Mouse (Mus musculus) brain, adult 2 months (tissue): ENCODE measurements around the gene Hist1h2af.
"Not testable (repeated sequence)": the region's sequence is repeated elsewhere in the genome, so short reads cannot be mapped to it uniquely, and the experiment has no call there.

Experiments used
- DNase-seq: peaks from one replicate; pipeline ENCODE4 v3.0.0; 2011; ENCODE audit warnings: low read depth, low spot score

The Hist1h2af gene

DNA sequence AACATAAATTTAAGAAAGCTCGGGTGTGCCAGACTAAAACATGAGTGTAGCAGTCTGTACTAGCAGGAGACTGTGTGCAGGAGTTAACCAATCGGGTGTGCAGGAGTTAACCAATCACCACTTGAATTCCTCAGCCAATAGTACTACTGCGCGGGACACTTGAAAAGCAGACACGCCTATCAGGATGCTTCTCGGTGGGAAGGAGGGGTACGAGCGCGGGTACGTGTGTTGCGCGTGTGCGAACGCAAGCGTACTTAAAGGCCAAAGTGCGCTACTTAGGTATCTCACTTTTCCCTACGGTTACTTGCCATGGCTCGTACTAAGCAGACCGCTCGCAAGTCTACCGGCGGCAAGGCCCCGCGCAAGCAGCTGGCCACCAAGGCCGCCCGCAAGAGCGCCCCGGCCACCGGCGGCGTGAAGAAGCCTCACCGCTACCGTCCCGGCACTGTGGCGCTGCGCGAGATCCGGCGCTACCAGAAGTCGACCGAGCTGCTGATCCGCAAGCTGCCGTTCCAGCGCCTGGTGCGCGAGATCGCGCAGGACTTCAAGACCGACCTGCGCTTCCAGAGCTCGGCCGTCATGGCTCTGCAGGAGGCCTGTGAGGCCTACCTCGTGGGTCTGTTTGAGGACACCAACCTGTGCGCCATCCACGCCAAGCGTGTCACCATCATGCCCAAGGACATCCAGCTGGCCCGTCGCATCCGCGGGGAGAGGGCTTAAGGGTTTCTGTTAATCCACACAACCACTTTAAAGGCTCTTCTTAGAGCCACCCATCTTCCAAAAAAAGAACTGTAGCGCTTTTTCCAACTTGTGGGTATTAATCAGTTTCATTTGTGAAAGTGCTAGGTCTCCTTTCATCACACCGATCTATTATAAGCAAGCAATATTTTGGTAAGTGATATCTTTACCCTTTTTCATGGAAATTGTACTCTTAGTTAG is 1.7 kb downstream of the Hist1h2af start, which contains the start of gene Hist1h3g:
Gene Hist1h3g (plus strand): TSS at position 286 of the 939 bp plus-strand sequence.
- peak; percentile 97 for DNase-seq

DNA sequence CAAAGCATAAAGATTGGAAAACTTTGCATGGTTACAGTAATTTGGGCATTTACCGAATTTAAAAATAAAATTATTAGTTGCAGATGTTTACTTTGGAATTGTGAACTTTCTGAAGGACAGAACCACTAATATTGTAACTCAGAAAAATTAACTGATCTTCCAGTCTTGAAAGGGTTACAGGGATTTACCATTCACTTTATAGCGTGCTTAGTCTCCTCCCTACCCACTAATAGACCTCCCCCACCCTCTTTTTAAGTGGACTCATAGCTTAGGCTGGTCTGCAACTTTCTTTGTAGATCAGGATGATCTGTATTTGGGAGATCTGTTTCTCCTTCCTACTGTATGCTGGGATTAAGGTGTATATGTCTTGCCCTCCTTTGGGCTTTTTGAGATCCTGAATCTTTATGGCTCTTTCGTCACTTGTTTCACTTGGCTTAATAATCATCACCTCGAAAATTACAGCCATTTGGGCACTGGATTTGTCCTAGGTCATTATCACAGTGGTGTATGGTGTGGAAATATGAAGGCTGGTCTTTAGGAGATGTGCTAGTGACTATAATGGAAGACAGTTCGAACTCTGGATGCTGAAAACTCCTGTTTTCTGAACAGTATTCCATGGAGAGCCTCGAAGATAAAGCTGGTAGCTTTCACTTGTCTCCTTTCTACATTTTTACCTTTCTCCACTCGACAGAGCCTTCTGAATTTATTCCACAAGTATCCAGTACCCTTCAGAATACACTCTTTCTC is 2.5 kb downstream of the Hist1h2af start:
- no peak for DNase-seq

DNA sequence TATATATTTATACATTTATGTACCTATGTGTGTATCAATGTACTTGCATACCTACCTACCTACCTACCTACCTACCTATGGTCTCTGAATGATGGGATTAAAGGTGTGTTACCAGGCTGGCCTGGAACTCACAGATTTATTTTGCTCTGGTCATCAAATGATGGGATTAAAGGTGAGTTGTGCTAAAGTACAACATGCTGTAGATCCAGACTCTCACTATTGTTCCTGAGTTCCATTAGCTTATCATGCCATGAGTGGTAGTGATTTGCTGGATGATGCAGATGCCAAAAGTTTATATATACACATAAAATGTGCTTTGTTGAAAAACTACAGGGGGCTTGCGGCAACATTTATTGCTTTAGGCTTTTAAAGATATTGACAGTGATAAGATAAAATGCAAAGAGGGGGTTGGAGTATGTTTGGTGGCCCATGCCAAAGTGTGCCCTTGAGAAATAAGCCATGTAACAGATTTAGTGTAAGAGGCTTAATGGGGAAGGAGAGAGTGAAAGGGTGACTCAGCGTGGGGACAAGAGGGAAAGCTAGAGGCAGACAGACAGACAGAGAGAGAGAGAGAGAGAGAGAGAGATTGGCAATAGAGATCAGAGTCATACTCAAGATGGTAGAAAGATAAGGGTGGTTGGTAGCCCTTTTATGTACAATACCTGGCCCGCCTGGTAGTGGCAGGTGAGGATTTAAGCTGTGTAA is 3.5 kb downstream of the Hist1h2af start:
- no peak for DNase-seq

DNA sequence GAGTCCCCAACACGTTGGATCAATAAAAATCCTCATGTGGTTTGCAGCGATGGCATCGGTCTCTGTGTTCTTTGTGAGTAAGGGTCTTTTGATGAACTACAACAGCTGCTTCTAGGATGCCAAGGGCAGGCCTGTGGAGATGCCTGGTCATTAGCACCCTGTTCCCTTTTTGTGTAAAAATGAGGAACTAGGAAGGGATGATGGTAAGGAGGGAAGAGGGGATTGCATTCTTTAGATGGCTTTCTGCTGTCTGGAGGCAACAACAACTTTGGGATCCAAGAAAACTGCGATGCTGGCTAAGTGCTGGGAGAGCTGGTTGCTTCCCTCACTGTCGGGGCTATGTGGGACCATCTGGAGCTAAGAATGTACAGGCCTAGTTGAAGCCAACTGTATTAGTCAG is 4.5 kb downstream of the Hist1h2af start:
- no peak for DNase-seq

DNA sequence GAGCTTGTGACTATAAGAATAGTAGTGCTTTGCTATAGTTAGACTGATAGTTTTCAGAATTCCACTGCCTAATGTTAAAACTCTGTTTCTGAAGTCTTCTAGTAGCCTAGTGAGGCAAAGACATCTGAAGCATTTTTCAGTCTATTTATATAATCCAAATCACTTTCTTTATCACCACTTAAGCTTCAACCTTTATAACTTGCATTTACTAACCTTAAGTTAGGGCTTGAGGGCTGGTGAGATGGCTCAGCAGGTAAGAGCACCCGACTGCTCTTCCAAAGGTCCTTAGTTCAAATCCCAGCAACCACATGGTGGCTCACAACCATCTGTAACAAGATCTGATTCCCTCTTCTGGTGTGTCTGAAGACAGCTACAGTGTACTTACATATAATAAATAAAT is 6.1 kb downstream of the Hist1h2af start:
- not testable (repeated sequence) for DNase-seq

DNA sequence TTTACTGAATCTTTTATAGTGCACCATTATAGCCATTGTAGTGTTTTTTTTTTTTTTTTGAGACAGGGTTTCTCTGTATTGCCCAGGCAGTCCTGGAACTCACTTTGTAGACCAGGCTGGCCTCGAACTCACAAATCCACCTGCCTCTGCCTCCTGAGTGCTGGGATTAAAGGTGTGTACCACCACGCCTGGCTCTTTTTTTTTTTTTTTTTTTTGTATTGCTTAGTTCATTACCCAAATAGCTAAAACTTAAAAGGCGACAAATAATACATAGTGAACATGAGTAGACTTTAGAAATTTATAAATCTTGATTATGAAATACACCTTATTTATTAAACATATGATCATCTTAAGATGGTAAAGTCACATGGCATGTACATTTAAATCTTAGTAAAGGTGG is 7.8 kb downstream of the Hist1h2af start:
- no peak for DNase-seq

DNA sequence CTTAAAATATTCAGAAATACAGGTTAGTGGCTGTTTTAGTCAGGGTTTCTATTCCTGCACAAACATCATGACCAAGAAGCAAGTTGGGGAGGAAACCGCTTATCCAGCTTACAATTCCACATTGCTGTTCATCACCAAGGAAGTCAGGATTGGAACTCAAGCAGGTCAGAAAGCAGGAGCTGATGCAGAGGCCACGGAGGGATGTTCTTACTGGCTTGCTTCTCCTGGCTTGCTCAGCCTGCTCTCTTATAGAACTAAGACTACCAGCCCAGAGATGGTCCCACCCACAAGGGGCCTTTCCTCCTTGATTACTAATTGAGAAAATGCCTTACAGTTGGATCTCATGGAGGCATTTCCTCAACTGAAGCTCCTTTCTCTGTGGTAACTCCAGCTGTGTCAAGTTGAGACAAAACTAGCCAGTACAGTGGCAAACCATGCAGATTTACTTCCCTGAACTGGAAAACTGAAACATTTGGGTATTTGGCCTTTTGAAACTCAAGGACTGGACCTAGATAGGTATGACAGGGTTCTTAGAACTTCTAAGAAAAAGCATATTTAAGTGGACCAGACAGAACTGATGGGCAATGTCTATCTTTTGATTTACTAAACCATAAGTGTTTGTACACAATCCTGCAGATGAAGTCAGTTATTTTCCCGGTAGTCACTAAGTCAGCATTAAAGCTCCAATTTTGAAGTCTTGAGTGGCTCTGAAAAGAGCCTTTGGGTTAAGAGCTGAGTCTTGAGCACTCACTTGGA is 8.7 kb downstream of the Hist1h2af start:
- DNase-seq: not testable (repeated sequence)

DNA sequence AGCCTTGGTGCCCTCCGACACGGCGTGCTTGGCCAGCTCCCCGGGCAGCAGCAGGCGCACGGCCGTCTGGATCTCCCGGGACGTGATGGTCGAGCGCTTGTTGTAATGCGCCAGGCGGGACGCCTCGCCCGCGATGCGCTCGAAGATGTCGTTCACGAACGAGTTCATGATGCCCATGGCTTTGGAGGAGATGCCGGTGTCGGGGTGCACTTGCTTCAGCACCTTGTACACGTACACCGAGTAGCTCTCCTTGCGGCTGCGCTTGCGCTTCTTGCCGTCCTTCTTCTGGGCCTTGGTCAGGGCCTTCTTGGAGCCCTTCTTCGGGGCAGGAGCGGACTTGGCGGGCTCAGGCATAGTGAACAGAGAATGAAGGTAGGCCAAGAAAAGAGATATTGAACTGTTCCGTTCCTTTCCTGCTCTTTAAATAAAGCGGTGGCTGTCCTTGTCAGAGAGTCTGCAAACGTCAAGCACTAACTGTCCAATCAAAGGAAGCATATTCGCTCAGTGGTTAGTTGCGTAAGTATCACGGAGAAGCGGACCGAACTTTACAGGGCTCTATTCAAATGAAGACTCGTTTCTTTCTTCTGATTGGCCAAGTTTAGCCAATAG is 9.4 kb downstream of the Hist1h2af start, which contains the start of gene Hist1h2bh:
Gene Hist1h2bh (minus strand): TSS at position 394 of the 609 bp plus-strand sequence.
- DNase-seq: peak; percentile 98

DNA sequence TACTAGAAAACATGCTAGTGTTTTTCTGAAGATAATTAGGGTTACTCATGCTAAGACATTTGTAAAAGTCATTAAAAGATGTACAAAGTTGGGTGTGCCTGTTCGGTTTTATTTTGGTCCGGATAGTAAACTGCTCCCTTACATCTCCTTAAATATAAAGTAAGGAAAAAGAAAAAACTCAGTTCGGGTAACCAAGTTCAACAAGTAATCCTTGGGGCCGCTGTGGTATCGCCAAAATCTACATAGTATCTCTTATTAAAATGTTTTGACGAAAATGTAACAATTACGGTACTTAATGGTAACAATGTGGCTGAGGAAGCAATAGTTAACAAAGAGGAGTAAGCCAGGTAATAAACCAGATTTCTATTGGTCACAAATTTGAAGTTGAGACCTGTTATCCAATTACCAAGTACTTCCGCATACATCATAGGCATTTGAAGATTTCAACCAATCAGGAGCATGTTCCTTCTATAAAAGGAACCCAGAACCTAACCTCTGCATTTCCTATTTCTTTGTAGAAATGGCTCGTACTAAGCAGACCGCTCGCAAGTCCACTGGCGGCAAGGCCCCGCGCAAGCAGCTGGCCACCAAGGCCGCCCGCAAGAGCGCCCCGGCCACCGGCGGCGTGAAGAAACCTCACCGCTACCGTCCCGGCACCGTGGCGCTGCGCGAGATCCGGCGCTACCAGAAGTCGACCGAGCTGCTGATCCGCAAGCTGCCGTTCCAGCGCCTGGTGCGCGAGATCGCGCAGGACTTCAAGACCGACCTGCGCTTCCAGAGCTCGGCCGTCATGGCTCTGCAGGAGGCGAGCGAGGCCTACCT is 10.5 kb downstream of the Hist1h2af start, which contains the start of gene Hist1h3f:
Gene Hist1h3f (plus strand): TSS at position 88 of the 822 bp plus-strand sequence.
- peak; percentile 97 for DNase-seq

DNA sequence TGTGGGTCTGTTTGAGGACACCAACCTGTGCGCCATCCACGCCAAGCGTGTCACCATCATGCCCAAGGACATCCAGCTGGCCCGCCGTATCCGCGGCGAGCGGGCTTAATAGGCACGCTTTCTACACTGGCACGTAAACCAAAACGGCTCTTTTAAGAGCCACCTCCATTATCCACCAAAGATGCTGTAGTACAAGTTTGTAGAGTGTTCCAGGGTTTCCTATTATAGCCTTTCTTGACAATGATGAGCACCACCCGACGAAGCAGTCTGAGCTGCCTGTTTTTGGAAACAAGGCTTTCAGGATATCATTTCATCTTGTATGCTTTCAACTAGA is 11.0 kb downstream of the Hist1h2af start:
- not testable (repeated sequence) for DNase-seq

DNA sequence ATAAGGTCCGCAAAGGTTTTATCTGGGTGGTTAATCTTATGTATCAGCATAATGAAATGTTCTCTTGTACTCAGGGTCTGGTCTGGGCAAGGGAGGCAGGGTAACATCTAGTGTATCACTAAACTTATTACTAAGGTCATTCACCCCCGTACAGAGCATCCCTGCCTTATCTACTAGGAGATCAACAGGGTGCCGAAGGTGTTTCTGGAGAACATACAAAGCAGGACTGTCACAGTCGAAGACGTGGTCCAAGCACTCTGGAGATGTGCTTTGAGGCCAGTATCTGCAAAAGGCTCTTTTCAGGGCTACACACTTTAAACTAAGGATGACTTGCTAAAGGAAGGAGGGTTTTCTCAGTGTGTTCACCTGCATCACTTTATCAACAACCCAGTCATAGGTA is 13.0 kb downstream of the Hist1h2af start:
- no peak for DNase-seq

DNA sequence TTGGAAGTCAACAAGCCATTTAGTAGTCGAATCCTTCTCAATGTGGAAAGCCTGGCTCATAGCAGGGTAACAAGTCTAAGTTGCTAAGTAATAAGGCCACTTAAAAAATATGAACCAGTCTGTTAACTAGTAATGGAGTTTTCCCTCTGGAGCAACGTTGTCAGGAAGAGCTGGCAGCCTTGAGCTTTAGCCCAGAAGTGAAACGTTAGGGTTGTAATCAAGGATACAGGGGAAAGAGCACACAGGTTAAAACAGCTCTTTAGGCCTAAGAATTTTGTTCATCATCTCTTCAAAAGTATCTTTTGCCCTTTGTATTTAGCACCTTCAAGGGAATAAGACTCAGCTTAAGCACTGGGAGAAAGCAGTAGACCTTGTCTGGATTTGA is 17.0 kb downstream of the Hist1h2af start:
- DNase-seq: no peak

DNA sequence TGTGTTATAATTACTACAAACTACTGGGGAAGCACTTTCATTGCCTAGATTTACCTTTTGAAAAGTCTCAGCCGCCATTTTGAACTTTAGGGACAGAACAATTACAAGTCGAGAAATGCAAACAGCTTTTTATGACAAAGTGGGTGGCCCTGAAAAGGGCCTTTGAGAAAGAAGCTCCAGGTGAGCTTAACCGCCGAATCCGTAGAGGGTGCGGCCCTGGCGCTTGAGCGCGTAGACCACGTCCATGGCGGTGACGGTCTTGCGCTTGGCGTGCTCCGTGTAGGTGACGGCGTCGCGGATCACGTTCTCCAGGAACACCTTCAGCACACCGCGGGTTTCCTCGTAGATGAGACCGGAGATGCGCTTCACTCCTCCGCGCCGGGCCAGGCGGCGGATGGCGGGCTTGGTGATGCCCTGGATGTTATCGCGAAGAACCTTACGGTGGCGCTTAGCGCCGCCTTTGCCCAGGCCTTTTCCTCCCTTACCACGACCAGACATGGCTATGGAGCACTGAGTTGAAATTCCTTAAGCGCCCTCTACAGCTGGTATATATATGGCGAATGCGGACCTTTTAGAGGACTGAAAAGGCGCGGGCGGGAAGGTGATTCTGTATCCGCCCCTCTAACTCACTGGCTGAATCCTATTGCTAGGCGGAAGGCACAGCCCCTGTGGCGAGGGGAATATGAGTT is 17.6 kb downstream of the Hist1h2af start, which contains the start of gene Hist1h4f:
Gene Hist1h4f (minus strand): TSS at position 503 of the 689 bp plus-strand sequence.
- DNase-seq: peak; percentile 98

DNA sequence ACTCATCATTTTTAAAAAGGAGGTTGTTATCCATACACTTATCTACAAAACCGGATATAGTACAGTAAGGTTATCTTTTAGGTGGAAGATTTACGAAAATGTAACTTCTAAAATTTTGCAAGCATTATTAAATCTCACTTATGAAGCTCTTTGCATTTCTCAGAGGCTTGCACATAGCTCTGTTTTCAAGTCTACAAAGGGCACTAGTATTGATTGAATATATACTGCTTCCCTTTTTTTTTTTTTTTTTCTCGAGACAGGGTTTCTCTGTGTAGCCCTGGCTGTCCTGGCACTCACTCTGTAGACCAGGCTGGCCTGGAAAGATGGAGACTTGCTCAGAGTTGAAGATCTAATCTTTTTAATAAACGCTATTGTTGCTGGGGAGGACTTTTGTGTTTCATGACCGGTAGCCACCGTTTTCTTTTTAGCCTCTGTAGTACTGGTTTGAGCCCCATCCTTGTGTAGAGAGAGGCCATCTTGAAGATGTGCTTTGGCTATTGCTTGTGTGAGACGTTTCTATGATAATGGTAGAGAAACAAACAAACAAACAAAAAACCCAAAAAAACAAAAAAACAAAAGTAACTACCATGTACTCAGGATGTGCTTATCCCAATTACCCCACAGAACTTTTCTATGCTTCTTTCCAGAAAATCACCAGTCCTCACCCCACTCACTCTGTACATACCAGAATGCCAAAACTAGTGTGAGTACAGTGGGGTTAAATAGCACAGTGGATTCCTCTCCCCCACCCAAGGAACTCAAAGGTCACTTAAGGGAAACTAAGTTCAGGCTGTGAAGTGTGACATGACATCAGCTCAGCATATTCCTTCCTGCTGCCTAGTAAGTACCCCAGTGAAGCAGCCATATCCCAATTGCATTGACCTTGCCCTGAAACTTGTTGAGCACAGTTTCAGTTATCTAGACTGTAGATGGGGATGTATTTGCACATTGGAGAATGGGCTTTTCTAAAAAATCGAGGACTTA is 18.5 kb downstream of the Hist1h2af start:
- no peak for DNase-seq

DNA sequence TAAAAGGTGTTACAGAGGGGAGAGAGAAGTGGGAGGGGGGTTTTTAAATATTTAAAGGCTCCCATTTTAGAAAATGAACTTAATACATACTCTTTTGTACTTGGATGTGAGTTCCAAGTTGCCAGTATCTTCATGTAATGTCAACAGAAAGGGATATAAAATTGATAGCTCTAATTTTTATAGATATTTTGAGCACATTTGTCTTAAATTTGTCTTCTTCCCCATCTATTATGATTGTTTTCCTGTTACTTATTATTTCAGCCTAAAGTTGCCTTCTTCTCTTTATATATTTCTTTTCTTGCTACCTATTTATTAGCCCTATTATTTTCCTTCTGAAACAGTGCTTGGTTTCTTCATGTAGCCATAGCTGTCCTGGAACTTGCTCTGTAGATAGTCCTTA is 19.3 kb downstream of the Hist1h2af start, which contains the start of gene Hist1h1d:
Gene Hist1h1d (plus strand): TSS at position 301 of the 400 bp plus-strand sequence.
- DNase-seq: no peak

DNA sequence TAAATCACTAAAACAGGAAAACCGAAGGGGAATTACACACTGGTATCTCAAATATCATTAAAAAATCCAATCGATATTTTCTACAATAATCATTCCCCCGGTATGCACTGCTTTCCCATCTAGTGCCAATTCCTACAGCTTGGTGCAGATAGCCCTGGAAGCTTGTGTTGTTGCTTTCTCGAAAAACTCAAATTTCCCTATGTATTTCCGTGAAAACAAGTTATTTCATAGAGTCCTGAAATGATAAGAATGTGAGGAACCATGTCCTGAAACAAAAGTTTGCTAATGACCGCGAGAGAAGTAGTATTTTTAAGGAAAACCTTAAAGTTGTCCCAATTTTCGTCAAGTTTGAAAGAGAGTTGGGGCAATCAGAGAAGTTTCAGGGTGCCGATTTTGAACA is 20.7 kb downstream of the Hist1h2af start:
- DNase-seq: no peak

DNA sequence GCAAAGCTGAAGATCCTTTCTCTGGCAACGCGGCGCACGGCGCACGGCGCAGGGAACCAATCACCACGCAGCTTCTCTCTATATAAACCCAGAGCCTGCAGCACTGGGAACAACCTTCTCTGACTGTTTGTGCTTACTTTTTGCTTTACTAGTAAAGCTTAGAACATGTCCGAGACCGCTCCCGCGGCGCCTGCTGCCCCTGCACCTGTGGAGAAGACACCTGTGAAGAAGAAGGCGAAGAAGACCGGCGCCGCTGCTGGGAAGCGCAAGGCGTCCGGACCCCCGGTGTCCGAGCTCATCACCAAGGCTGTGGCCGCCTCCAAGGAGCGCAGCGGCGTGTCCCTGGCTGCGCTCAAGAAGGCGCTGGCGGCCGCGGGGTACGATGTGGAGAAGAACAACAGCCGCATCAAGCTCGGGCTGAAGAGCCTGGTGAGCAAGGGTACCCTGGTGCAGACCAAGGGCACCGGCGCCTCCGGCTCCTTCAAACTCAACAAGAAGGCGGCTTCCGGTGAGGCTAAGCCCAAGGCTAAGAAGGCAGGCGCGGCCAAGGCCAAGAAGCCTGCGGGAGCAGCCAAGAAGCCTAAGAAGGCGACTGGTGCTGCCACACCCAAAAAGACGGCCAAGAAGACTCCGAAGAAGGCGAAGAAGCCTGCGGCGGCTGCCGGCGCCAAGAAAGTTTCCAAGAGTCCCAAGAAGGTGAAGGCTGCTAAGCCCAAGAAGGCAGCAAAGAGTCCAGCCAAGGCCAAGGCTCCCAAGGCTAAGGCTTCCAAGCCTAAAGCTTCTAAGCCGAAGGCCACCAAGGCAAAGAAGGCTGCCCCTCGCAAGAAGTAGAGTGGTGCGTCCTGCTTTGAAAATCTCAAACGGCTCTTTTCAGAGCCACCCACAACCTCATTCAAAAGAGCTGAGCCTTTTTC is 21.5 kb downstream of the Hist1h2af start:
- DNase-seq: peak; percentile 93
